Mouse (Mus musculus) liver, postnatal 0 days (tissue): Measurements from ENCODE around the gene Acvr1b. TPM values are rescaled to one million over a fixed set of nuclear protein-coding genes. Genes with fewer than 3 reads are reported as not detected.

Source experiments
- ATAC-seq: fragments of 200-750 bp; cut with Nextera tagmentation; 2 replicates; pipeline ENCODE4 v1.8.0; 2017; ENCODE audit warnings: mild to moderate bottlenecking, moderate library complexity
- DNase-seq: peaks from one replicate; pipeline ENCODE4 v3.0.0-alpha.2; 2016
- H3K27ac ChIP-seq: fragments of 300-500 bp; sonication (generic); 2 replicates; pipeline ENCODE4 v1.5.1; 2014; ENCODE audit warnings: antibody characterized with exemption, moderate library complexity, mild to moderate bottlenecking, low read depth
- H3K27me3 ChIP-seq: fragments of 300-500 bp; sonication (generic); 2 replicates; pipeline ENCODE4 v1.6.1; 2014; ENCODE audit warnings: low read length, control low read depth, mixed read lengths; ENCODE audit not compliant: insufficient read depth
- H3K36me3 ChIP-seq: fragments of 300-500 bp; sonication (generic); replicated peaks from 2 replicates; pipeline ENCODE4 v1.6.1; 2014; ENCODE audit warnings: mild to moderate bottlenecking, control low read depth, low read length, moderate library complexity, mixed read lengths; ENCODE audit not compliant: insufficient read depth
- H3K4me1 ChIP-seq: fragments of 300-500 bp; sonication (generic); 2 replicates; pipeline ENCODE4 v1.6.1; 2014; ENCODE audit warnings: antibody characterized with exemption, mild to moderate bottlenecking, control low read depth; ENCODE audit not compliant: insufficient read depth
- H3K4me2 ChIP-seq: fragments of 300-500 bp; sonication (generic); 2 replicates; pipeline ENCODE4 v1.6.1; 2014; ENCODE audit warnings: low read depth, mild to moderate bottlenecking, low read length, moderate library complexity, mixed read lengths
- H3K4me3 ChIP-seq: fragments of 300-500 bp; sonication (generic); 2 replicates; pipeline ENCODE4 v1.5.1; 2014; ENCODE audit warnings: low read depth, low read length
- H3K9ac ChIP-seq: fragments of 300-500 bp; sonication (generic); replicated peaks from 2 replicates; pipeline ENCODE4 v1.6.1; 2014; ENCODE audit warnings: mild to moderate bottlenecking, moderate library complexity
- H3K9me3 ChIP-seq: fragments of 300-500 bp; sonication (generic); 2 replicates; pipeline ENCODE4 v1.6.1; 2016; ENCODE audit warnings: mild to moderate bottlenecking, control low read depth, low read length, mixed read lengths
- CTCF ChIP-seq: sonication (generic); IDR thresholded peaks from 2 replicates; pipeline ENCODE4 v1.5.1; 2016; ENCODE audit warnings: antibody characterized with exemption, low read depth
- EP300 ChIP-seq: IDR thresholded peaks from 2 replicates; pipeline ENCODE4 v1.6.1; 2016; ENCODE audit warnings: antibody characterized with exemption, low read depth, mild to moderate bottlenecking
- WGBS: fragments of 180-500 bp; shearing (Covaris S2); extraction: QIAGEN DNeasy Blood & Tissue Kit; methylation state at CpG from one replicate; pipeline ENCODE4 v1.1.7; 2014; ENCODE audit not compliant: insufficient replicate concordance; 5-methylcytosine and 5-hydroxymethylcytosine counted together
- polyA plus RNA-seq: library from polyadenylated mRNA; unstranded; fragments of >200 nt; fragmentation: Nextera tagmentation; extraction: Ambion mirVana; gene quantifications from 2 replicates; pipeline ENCODE4 v1.2.1, GENCODE M21; 2015

Acvr1b gene
- polyA plus RNA-seq, 1 experiment from 2014 or later, result 2.2 TPM

GRCm38 (mm10) chr15:101132041-101132440 lies 41.8 kb upstream of the Acvr1b start:
- Histone ChIP-seq H3K36me3 (no peaks in the 10 kb centered on the region), H3K27ac (no peak overlapping the region), H3K9me3 (no peaks in the 10 kb centered on the region), H3K4me2 (no peak overlapping the region), H3K9ac (no peak overlapping the region), H3K4me3 (no peak overlapping the region), H3K27me3 (peaks cover 33% of the 10 kb centered on the region), H3K4me1 (peaks cover 12% of the 10 kb centered on the region)
- no peak for TF ChIP-seq CTCF
- TF ChIP-seq EP300, result no peak
- DNase-seq, result no peak
- 55% methylated on average over 6 of the region's 6 CpGs for WGBS
- no peak for ATAC-seq

DNA sequence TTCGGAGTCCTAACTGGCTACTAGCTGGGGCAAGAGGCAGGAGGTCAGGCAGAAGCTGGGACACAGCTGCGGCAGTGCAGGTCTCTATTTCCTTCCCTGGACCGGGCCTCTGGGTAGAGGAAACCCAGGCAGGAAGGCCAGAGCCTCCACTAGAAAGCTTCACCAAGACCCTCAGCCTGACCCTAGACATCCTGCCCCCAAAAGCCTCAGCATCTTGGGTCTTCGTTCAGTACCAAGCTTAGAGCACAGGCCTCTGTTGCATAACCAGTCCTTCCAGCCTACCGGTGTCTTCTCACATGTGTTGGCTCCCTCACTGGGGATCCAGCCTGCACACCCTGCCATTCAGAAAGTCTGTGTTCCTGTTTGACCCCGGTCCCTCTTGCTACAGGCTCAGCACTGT lies 41.1 kb upstream of the Acvr1b start:
- ATAC-seq, result no peak
- no peaks in the 10 kb centered on the region for H3K36me3 ChIP-seq
- TF ChIP-seq CTCF (no peak), EP300 (no peak)
- no peak overlapping the region for H3K4me3 ChIP-seq
- peaks cover 33% of the 10 kb centered on the region for H3K27me3 ChIP-seq
- H3K27ac ChIP-seq, result no peak overlapping the region
- no peak overlapping the region for H3K4me2 ChIP-seq
- H3K4me1 ChIP-seq, result peaks cover 12% of the 10 kb centered on the region
- WGBS, result 39% methylated on average over 6 of the region's 6 CpGs
- H3K9ac ChIP-seq, result no peak overlapping the region
- no peaks in the 10 kb centered on the region for H3K9me3 ChIP-seq
- DNase-seq, result no peak

- DNase-seq (no peak), ATAC-seq (no peak)
- TF ChIP-seq EP300 (no peak), CTCF (no peak)
- H3K36me3 ChIP-seq, result no peaks in the 10 kb centered on the region
- peaks cover 8% of the 10 kb centered on the region for H3K4me1 ChIP-seq
- peak overlapping the region; percentile 22; the same call in 1 of the 2 replicates for H3K27ac ChIP-seq
- no peaks in the 10 kb centered on the region for H3K9me3 ChIP-seq
- peak overlapping the region; percentile 18; the same call in 1 of the 2 replicates for H3K4me2 ChIP-seq
- H3K27me3 ChIP-seq, result peaks cover 23% of the 10 kb centered on the region
- WGBS, result 29% methylated on average over 15 of the region's 15 CpGs
- no peak overlapping the region for H3K9ac ChIP-seq
- H3K4me3 ChIP-seq, result no peak overlapping the region
Observed at GRCm38 (mm10) chr15:101133993-101134704, 39.7 kb upstream of the Acvr1b start.

DNA sequence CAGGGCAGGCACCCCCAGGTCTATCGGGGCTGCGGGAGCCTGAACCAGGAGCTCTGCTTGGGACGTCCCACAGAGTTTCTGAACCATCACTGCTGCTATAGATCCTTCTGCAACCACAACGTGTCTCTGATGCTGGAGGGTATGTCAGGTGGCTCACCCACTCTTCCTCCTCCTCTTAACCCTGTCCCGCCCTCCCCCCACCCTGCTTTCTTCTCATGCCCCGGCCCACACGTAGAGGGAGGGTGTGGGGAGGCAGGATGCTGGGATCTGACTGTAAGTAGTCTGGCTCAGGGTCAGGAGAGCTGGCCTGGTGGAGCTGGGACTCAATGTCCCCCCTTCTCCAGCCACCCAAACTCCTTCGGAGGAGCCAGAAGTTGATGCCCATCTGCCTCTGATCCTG lies 38.5 kb upstream of the Acvr1b start:
- no peak for TF ChIP-seq CTCF
- no peak for TF ChIP-seq EP300
- no peak for ATAC-seq
- DNase-seq, result no peak
- Histone ChIP-seq H3K27ac (no peak overlapping the region), H3K9ac (no peak overlapping the region), H3K36me3 (no peaks in the 10 kb centered on the region), H3K27me3 (peaks cover 11% of the 10 kb centered on the region), H3K4me1 (peaks cover 9% of the 10 kb centered on the region), H3K4me2 (no peak overlapping the region), H3K4me3 (no peak overlapping the region), H3K9me3 (no peaks in the 10 kb centered on the region)
- WGBS, result 53% methylated on average over 8 of the region's 8 CpGs

DNA sequence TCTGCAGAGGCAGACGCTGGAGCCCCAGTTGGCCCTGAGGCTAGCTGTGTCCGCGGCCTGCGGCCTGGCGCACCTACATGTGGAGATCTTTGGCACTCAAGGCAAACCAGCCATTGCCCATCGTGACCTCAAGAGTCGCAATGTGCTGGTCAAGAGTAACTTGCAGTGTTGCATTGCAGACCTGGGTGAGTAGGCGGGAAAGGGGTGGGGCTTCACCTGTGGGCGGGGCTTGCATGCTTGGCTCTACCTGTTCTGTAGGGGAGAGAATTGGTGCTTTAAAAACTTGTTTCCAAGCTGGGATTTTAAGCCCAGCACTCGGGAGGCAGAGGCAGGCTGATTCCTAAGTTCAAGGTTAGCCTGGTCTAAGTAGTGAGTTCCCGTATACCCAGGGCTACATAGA lies 36.4 kb upstream of the Acvr1b start:
- Histone ChIP-seq H3K36me3 (no peaks in the 10 kb centered on the region), H3K4me3 (no peak overlapping the region), H3K4me1 (peaks cover 13% of the 10 kb centered on the region), H3K9ac (no peak overlapping the region), H3K27me3 (0 out of 2 replicates have a peak, but pooled peaks cover 2% of the 10 kb centered on the region), H3K9me3 (no peaks in the 10 kb centered on the region), H3K27ac (no peak overlapping the region), H3K4me2 (no peak overlapping the region)
- WGBS, result 82% methylated on average over 11 of the region's 11 CpGs
- DNase-seq, result no peak
- no peak for TF ChIP-seq CTCF
- TF ChIP-seq EP300, result no peak
- ATAC-seq, result no peak

- Histone ChIP-seq H3K9me3 (no peaks in the 10 kb centered on the region), H3K4me2 (no peak overlapping the region), H3K4me3 (no peak overlapping the region), H3K9ac (no peak overlapping the region), H3K27me3 (0 out of 2 replicates have a peak, but pooled peaks cover under 1% of the 10 kb centered on the region), H3K4me1 (peaks cover 19% of the 10 kb centered on the region), H3K36me3 (no peaks in the 10 kb centered on the region), H3K27ac (no peak overlapping the region)
- ATAC-seq, result no peak
- 62% methylated on average over 3 of the region's 3 CpGs for WGBS
- no peak for TF ChIP-seq EP300
- no peak for DNase-seq
Observed at GRCm38 (mm10) chr15:101138675-101139074, 35.2 kb upstream of the Acvr1b start.
